Mouse (Mus musculus) stomach, embryonic 14.5 days (tissue): Measurements from ENCODE around the gene Mrps14. TPM values are rescaled to one million over a fixed set of nuclear protein-coding genes. Genes with fewer than 3 reads are reported as not detected.

Experiments
- ATAC-seq: fragments of 200-750 bp; cut with Nextera tagmentation; 2 replicates; pipeline ENCODE4 v1.8.0; 2017; ENCODE audit warnings: low read depth, moderate TSS enrichment; ENCODE audit not compliant: insufficient number of reproducible peaks, insufficient read depth, low FRiP score
- H3K27ac ChIP-seq: fragments of 300-500 bp; sonication (generic); 2 replicates; pipeline ENCODE4 v1.5.1; 2014; ENCODE audit warnings: mild to moderate bottlenecking, low read length, moderate library complexity, mixed read lengths
- H3K27me3 ChIP-seq: fragments of 300-500 bp; sonication (generic); 2 replicates; pipeline ENCODE4 v1.6.1; 2014; ENCODE audit warnings: low read length, control low read depth, mixed read lengths; ENCODE audit not compliant: control insufficient read depth, insufficient read depth
- H3K36me3 ChIP-seq: fragments of 300-500 bp; sonication (generic); 2 replicates; pipeline ENCODE4 v1.6.1; 2014; ENCODE audit warnings: mild to moderate bottlenecking, control low read depth, low read length, moderate library complexity, mixed read lengths; ENCODE audit not compliant: control insufficient read depth, insufficient read depth
- H3K4me1 ChIP-seq: fragments of 300-500 bp; sonication (generic); 2 replicates; pipeline ENCODE4 v1.6.1; 2014; ENCODE audit warnings: low read length, control low read depth, mixed read lengths; ENCODE audit not compliant: control insufficient read depth, insufficient read depth
- H3K4me2 ChIP-seq: fragments of 300-500 bp; sonication (generic); replicated peaks from 2 replicates; pipeline ENCODE4 v1.6.1; 2014; ENCODE audit warnings: low read depth, low read length, control low read depth
- H3K4me3 ChIP-seq: fragments of 300-500 bp; sonication (generic); 2 replicates; pipeline ENCODE4 v1.5.1; 2014; ENCODE audit warnings: low read depth, low read length, control low read depth
- H3K9ac ChIP-seq: fragments of 300-500 bp; sonication (generic); replicated peaks from 2 replicates; pipeline ENCODE4 v1.6.1; 2014; ENCODE audit warnings: low read depth, mild to moderate bottlenecking, control low read depth, low read length, moderate library complexity, mixed read lengths
- H3K9me3 ChIP-seq: fragments of 300-500 bp; sonication (generic); 2 replicates; pipeline ENCODE4 v1.6.1; 2016; ENCODE audit warnings: low read depth, low read length, control low read depth; ENCODE audit not compliant: control insufficient read depth
- WGBS: fragments of 180-500 bp; shearing (Covaris S2); extraction: QIAGEN DNeasy Blood & Tissue Kit; methylation state at CpG from one replicate; pipeline ENCODE4 v1.1.7; 2014; 5-methylcytosine and 5-hydroxymethylcytosine counted together
- polyA plus RNA-seq: library from polyadenylated mRNA; unstranded; fragments of >200 nt; fragmentation: Nextera tagmentation; extraction: Ambion mirVana; gene quantifications from 2 replicates; pipeline ENCODE4 v1.2.1, GENCODE M21; 2014

Mrps14 gene
- polyA plus RNA-seq, 1 experiment from 2014 or later: 261 TPM

DNA sequence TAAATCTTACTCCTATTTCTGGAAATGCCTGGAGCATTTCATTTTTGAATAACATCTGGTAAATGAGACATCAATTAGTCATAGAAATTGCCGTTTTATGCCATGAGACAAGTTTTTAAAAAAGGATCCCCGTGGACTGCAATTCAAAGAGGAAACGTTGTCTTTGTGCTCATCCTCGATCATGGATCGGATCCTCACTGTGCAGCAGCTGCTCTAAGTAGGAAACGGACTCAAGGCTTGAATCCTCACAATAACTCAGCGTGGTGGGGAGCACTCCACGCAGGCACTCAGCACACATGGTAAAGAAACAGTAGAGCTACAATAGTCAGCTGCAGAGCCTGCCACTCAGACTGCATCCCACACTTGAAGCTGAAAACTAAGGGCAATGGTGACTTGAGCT is 18.1 kb upstream of the Mrps14 start:
- Histone ChIP-seq H3K9ac (no peak overlapping the region), H3K9me3 (no peaks in the 10 kb centered on the region), H3K36me3 (no peaks in the 10 kb centered on the region), H3K27ac (no peak overlapping the region), H3K27me3 (no peaks in the 10 kb centered on the region), H3K4me1 (no peaks in the 10 kb centered on the region; the same call in 1 of the 2 replicates), H3K4me2 (no peak overlapping the region), H3K4me3 (no peak overlapping the region)
- 76% methylated on average over 8 of the region's 8 CpGs for WGBS
- no peak for ATAC-seq

DNA sequence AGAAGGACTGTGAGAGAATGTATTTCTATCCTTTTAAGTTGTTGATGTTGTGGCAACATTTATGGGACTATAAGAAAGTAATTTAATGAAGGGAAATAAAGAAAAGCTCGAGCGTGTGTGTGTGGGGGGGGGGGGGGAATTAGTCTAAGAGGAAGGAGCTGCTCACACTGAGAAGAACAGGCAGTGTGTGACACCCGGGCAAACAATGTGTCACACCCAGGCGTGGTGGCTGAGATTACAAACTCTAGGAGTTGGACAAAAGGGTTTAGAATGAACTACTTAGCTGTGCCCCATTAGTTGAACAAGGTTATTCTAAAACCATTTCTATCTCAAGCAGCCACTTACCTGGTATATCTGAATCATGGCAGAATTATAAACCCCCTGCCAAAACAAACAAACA is 13.8 kb upstream of the Mrps14 start:
- Histone ChIP-seq H3K27me3 (no peaks in the 10 kb centered on the region), H3K36me3 (no peaks in the 10 kb centered on the region), H3K4me2 (no peak overlapping the region), H3K4me3 (no peak overlapping the region), H3K9me3 (no peaks in the 10 kb centered on the region), H3K27ac (no peak overlapping the region), H3K9ac (no peak overlapping the region), H3K4me1 (no peaks in the 10 kb centered on the region; the same call in 1 of the 2 replicates)
- 72% methylated on average over 4 of the region's 4 CpGs for WGBS
- no peak for ATAC-seq

DNA sequence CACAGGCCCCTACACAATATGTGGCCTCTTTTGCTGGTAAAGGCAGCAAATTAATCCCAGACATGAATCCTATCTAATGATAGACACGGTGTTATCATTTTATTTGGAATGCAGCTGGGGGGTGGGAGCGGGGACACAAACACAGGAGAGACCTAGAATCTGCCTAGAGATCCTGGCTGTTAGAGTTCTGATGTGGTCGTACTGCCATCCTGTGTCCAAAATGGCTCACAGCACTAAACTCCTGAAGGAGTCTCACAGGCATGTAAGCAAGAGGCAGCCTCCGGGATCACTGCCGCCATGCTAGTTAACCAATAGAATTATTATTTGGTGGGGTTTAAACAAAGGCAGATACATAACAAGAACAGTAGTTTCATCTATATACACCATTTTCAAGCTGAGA is 10.5 kb upstream of the Mrps14 start:
- no peaks in the 10 kb centered on the region; the same call in 1 of the 2 replicates for H3K4me1 ChIP-seq
- ATAC-seq: peak; percentile 65; the same call in 1 of the 2 replicates

GRCm38 (mm10) chr1:160195337-160195663 is 285 bp downstream of the Mrps14 start:
- WGBS: under 1% methylated on average over 13 of the region's 13 CpGs
- Histone ChIP-seq H3K4me3 (peak overlapping the region; percentile 79), H3K4me1 (no peaks in the 10 kb centered on the region), H3K4me2 (peak overlapping the region; percentile 59), H3K27me3 (no peaks in the 10 kb centered on the region), H3K9me3 (no peaks in the 10 kb centered on the region), H3K9ac (peak overlapping the region; percentile 75), H3K27ac (peak overlapping the region; percentile 72; the same call in 1 of the 2 replicates), H3K36me3 (peaks cover 12% of the 10 kb centered on the region; the same call in 1 of the 2 replicates)
- ATAC-seq: no peak

More for the DNA sequence above, 10.5 kb upstream of the Mrps14 start:
- H3K9ac ChIP-seq: no peak overlapping the region
- no peak overlapping the region for H3K4me2 ChIP-seq
- H3K9me3 ChIP-seq: no peaks in the 10 kb centered on the region
- 20% methylated on average over 5 of the region's 5 CpGs for WGBS
- H3K27ac ChIP-seq: no peak overlapping the region
- H3K4me3 ChIP-seq: no peak overlapping the region
- H3K27me3 ChIP-seq: no peaks in the 10 kb centered on the region
- H3K36me3 ChIP-seq: no peaks in the 10 kb centered on the region

GRCm38 (mm10) chr1:160205486-160205885 is 10.5 kb downstream of the Mrps14 start:
- ATAC-seq: no peak
- peaks cover 62% of the 10 kb centered on the region for H3K36me3 ChIP-seq
- no peaks in the 10 kb centered on the region for H3K4me1 ChIP-seq

GRCm38 (mm10) chr1:160209844-160210243 is 14.8 kb downstream of the Mrps14 start:
- H3K4me2 ChIP-seq: no peak overlapping the region
- no peak for ATAC-seq
- H3K4me1 ChIP-seq: peaks cover 9% of the 10 kb centered on the region
- H3K27ac ChIP-seq: no peak overlapping the region
- no peaks in the 10 kb centered on the region for H3K9me3 ChIP-seq
- no peak overlapping the region for H3K4me3 ChIP-seq
- 88% methylated on average over 2 of the region's 2 CpGs for WGBS
- H3K9ac ChIP-seq: no peak overlapping the region
- H3K27me3 ChIP-seq: no peaks in the 10 kb centered on the region
- peaks cover 30% of the 10 kb centered on the region for H3K36me3 ChIP-seq

More at GRCm38 (mm10) chr1:160205486-160205885, 10.5 kb downstream of the Mrps14 start:
- Histone ChIP-seq H3K9me3 (no peaks in the 10 kb centered on the region), H3K27ac (no peak overlapping the region), H3K4me2 (no peak overlapping the region), H3K4me3 (no peak overlapping the region), H3K27me3 (no peaks in the 10 kb centered on the region), H3K9ac (no peak overlapping the region)

GRCm38 (mm10) chr1:160210566-160210965 is 15.6 kb downstream of the Mrps14 start:
- H3K36me3 ChIP-seq: peaks cover 24% of the 10 kb centered on the region
- WGBS: 58% methylated on average over 3 of the region's 3 CpGs
- no peaks in the 10 kb centered on the region for H3K27me3 ChIP-seq
- H3K4me2 ChIP-seq: peak overlapping the region; percentile 51
- no peak overlapping the region for H3K27ac ChIP-seq
- peak overlapping the region; percentile 61; the same call in 1 of the 2 replicates for H3K4me3 ChIP-seq
- H3K9me3 ChIP-seq: no peaks in the 10 kb centered on the region
- peaks cover 9% of the 10 kb centered on the region for H3K4me1 ChIP-seq
- H3K9ac ChIP-seq: no peak overlapping the region
- no peak for ATAC-seq

DNA sequence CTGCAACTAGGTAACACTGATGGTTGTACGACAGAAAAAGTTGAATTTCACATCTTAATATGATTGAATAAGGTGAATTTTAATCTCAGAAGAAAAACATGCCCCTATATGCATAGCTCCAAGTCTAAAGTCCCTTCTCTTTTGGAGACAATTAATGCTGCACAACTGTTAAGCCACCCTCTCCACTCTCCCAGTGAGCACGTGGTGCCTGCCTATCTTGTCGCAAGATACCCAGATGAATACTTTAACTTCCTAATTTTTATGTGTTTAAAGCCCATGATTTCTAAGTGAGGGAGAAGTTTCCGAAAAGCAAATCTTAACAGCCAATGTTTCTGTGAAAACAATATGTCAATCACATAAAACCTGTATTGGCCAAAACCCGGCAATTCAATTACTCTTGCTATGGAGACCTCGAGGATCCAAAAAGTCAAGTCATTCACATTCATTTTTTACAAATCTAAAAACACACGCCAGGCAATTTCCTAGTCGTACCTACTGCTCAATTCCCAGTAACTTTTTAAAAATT is 16.6 kb downstream of the Mrps14 start:
- ATAC-seq: no peak
- Histone ChIP-seq H3K27me3 (no peaks in the 10 kb centered on the region), H3K4me2 (peak overlapping the region; percentile 51), H3K9ac (peak overlapping the region; percentile 82), H3K36me3 (peaks cover 13% of the 10 kb centered on the region), H3K4me3 (peak overlapping the region; percentile 61), H3K27ac (peak overlapping the region; percentile 99; the same call in 1 of the 2 replicates), H3K4me1 (peaks cover 9% of the 10 kb centered on the region), H3K9me3 (no peaks in the 10 kb centered on the region)
- 2% methylated on average over 8 of the region's 8 CpGs for WGBS

DNA sequence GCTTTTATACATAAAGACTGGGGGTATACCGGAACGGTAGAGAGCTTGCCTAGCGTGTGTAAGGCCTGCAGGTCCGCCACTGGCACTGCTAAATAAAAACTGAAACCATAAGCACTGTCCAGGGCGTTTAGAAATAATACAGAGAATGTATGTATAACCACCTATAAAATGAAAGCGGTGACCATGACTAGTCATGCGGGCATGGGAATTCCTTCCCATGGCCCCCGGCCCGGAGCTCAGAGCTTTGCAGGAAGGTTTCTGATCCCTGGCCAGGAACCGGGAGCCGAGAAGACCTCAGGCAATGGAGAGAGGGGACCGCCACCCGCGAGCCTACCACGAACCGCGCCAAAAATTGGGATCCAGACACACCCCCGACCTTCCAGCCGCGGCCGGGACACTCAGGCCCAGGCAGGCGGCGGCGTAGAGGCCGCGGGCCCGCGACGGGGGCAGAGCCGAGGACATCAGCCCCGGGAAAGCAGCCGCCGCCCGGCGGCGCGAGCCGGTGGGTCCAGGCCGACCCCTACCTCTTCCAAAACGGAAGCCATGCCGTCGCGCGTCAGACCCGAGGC is 17.2 kb downstream of the Mrps14 start:
- no peaks in the 10 kb centered on the region for H3K27me3 ChIP-seq
- H3K4me1 ChIP-seq: peaks cover 9% of the 10 kb centered on the region
- peak overlapping the region; percentile 82 for H3K9ac ChIP-seq
- H3K4me2 ChIP-seq: peak overlapping the region; percentile 51
- peak; percentile 50 for ATAC-seq
- H3K36me3 ChIP-seq: peaks cover 7% of the 10 kb centered on the region
- H3K9me3 ChIP-seq: no peaks in the 10 kb centered on the region
- H3K4me3 ChIP-seq: peak overlapping the region; percentile 61
- under 1% methylated on average over 45 of the region's 45 CpGs for WGBS
- H3K27ac ChIP-seq: peak overlapping the region; percentile 99
